Mouse (Mus musculus): Measurements from ENCODE around the gene Selenom.

DNA sequence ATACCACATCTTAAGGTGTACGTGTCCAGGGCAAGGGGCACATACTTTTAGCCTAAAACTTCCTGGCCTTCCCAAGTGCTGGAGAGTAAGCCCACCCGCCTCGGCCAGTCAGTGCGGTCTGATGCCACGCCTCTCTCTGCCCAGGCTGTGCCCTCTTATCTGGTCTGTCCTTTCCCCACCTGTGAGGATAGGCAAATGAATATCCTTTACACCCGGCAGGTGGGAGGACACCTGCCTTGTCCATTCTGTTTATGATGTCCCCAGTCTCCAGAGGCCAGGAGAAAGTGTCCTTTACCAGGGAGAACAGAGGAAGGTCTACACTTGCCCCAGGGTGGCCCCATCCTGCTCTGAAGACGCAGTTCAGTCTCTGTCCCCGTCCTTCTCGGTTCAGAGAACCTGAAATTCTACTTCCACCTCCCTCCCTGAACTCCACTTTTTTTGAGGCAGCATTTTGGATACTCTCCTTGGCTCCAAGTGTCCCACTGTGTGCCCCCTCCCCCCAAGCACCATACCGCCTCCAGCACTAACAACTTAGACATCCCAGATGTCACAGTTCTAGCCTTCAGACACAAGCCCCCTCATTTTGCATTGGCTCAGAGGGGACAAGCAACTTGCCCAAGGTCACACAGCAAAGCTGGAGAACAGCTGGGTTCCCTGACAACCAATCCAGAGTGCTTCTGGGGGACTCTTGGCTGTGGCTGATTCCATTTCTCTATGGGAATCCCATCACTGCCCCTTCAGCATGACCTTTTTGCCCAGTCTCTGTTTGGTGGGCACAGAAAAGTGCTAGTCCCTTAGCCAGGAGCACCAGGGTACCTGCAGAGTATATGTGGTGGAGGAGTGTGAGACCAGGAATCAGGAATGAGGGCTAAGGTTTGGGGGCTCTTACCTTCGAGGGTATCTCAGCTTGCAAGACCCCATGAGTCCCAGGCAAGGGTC lies 10.5 kb upstream of the Selenom start:
- TF ChIP-seq POLR2A (IDR thresholded peaks at IDR 0.05; ENCODE audit: extremely low read depth, insufficient read depth, low read length) (no peak), CTCF (IDR thresholded peaks at IDR 0.05; ENCODE audit: extremely low read depth, insufficient read depth, low read length) (no peak)
